Mouse (Mus musculus) heart, adult 8-10 months (tissue): Measurements from ENCODE around the gene Hpd. TPM values are rescaled to one million over a fixed set of nuclear protein-coding genes. Genes with fewer than 3 reads are reported as not detected.
A peak's percentile ranks its signal among the peaks of the same experiment; 100 is the strongest.

Experiments used
- DNase-seq: peaks from one replicate; pipeline ENCODE4 v3.0.0; 2022; ENCODE audit warnings: low spot score
- total RNA-seq, 4 experiments: library from RNA; stranded (reverse); gene quantifications; 2 replicates each; pipeline ENCODE4 v1.2.4; 2022

Hpd gene
- total RNA-seq, 4 experiments from 2014 or later, result not detected

GRCm38 (mm10) chr5:123135471-123136360 is 46.8 kb downstream of the Hpd start:
- DNase-seq, result peak; percentile 95

- DNase-seq, result no peak
These were observed 47.6 kb downstream of the Hpd start for GRCm38 (mm10) chr5:123134875-123135382.

- peak; percentile 81 for DNase-seq
These were observed 48.2 kb downstream of the Hpd start for GRCm38 (mm10) chr5:123134186-123134874.

GRCm38 (mm10) chr5:123133784-123134143 is 48.8 kb downstream of the Hpd start:
- DNase-seq, result no peak

GRCm38 (mm10) chr5:123133083-123133783 is 49.3 kb downstream of the Hpd start:
- peak; percentile 93 for DNase-seq

- DNase-seq, result peak; percentile 80
These were observed 50.0 kb downstream of the Hpd start, which contains the start of gene Rhof for GRCm38 (mm10) chr5:123132308-123133071. Gene Rhof, minus strand, starts transcription at chr5:123132692.

GRCm38 (mm10) chr5:123130814-123131148 is 51.7 kb downstream of the Hpd start:
- no peak for DNase-seq

- no peak for DNase-seq
These were observed 52.3 kb downstream of the Hpd start for GRCm38 (mm10) chr5:123130030-123130813.

GRCm38 (mm10) chr5:123129170-123129757 is 53.3 kb downstream of the Hpd start:
- no peak for DNase-seq

- peak; percentile 11 for DNase-seq
These were observed 53.9 kb downstream of the Hpd start for GRCm38 (mm10) chr5:123128426-123129169.

GRCm38 (mm10) chr5:123127031-123127430 is 55.5 kb downstream of the Hpd start:
- no peak for DNase-seq

- DNase-seq, result peak; percentile 35
These were observed 56.7 kb downstream of the Hpd start for GRCm38 (mm10) chr5:123125638-123126406.

- no peak for DNase-seq
These were observed 57.4 kb downstream of the Hpd start for GRCm38 (mm10) chr5:123125105-123125504.

GRCm38 (mm10) chr5:123122181-123122580 is 60.3 kb downstream of the Hpd start:
- DNase-seq, result no peak
